Mouse (Mus musculus) neural tube, embryonic 13.5 days (tissue): ENCODE measurements around the gene Bcap29. TPM values are rescaled to one million over a fixed set of nuclear protein-coding genes. Genes with fewer than 3 reads are reported as not detected.
"Not testable (repeated sequence)": the region's sequence is repeated elsewhere in the genome, so short reads cannot be mapped to it uniquely, and the experiment has no call there.

Source experiments
- ATAC-seq: fragments of 200-750 bp; cut with Nextera tagmentation; 2 replicates; pipeline ENCODE4 v1.8.0; 2017; ENCODE audit warnings: low read depth, mild to moderate bottlenecking, moderate TSS enrichment, moderate library complexity
- H3K27ac ChIP-seq: fragments of 300-500 bp; sonication (generic); replicated peaks from 2 replicates; pipeline ENCODE4 v1.5.1; 2015; ENCODE audit warnings: moderate library complexity, mild to moderate bottlenecking, inconsistent platforms
- H3K27me3 ChIP-seq: fragments of 300-500 bp; sonication (generic); 2 replicates; pipeline ENCODE4 v1.6.1; 2015; ENCODE audit warnings: mild to moderate bottlenecking, inconsistent platforms
- H3K36me3 ChIP-seq: fragments of 300-500 bp; sonication (generic); 2 replicates; pipeline ENCODE4 v1.6.1; 2015; ENCODE audit warnings: mild to moderate bottlenecking, inconsistent platforms
- H3K4me1 ChIP-seq: fragments of 300-500 bp; sonication (generic); replicated peaks from 2 replicates; pipeline ENCODE4 v1.6.1; 2015; ENCODE audit warnings: inconsistent platforms
- H3K4me2 ChIP-seq: fragments of 300-500 bp; sonication (generic); 2 replicates; pipeline ENCODE4 v1.6.1; 2015; ENCODE audit warnings: inconsistent platforms, mild to moderate bottlenecking, moderate library complexity
- H3K4me3 ChIP-seq: fragments of 300-500 bp; sonication (generic); 2 replicates; pipeline ENCODE4 v1.5.1; 2015; ENCODE audit warnings: mild to moderate bottlenecking, inconsistent platforms
- H3K9ac ChIP-seq: fragments of 300-500 bp; sonication (generic); 2 replicates; pipeline ENCODE4 v1.6.1; 2015; ENCODE audit warnings: moderate library complexity, mild to moderate bottlenecking, inconsistent platforms
- H3K9me3 ChIP-seq: fragments of 300-500 bp; sonication (generic); 2 replicates; pipeline ENCODE4 v1.6.1; 2016; ENCODE audit warnings: inconsistent platforms
- WGBS: fragments of 180-500 bp; shearing (Covaris S2); methylation state at CpG from one replicate; pipeline ENCODE4 v1.1.7; 2015; 5-methylcytosine and 5-hydroxymethylcytosine counted together
- polyA plus RNA-seq: library from polyadenylated mRNA; unstranded; fragments of >200 nt; fragmentation: Nextera tagmentation; extraction: Ambion mirVana; gene quantifications from 2 replicates; pipeline ENCODE4 v1.2.1, GENCODE M21; 2015

Gene Bcap29
- 31.9 and 32.8 TPM in 2 replicates for polyA plus RNA-seq

- Histone ChIP-seq H3K27me3 (no peaks in the 10 kb centered on the region), H3K36me3 (no peaks in the 10 kb centered on the region), H3K4me1 (peaks cover 8% of the 10 kb centered on the region; the same call in 1 of the 2 replicates), H3K27ac (peak within 1 kb of the TSS; percentile 67), H3K4me3 (peak within 1 kb of the TSS; percentile 60), H3K9me3 (no peaks in the 10 kb centered on the region), H3K4me2 (peak within 1 kb of the TSS; percentile 77), H3K9ac (peak within 1 kb of the TSS; percentile 82)
- 2% methylated on average over 55 of the region's 73 CpGs for WGBS
- ATAC-seq = peak; percentile 86
These were observed at the start of gene Bcap29 for GRCm38 (mm10) chr12:31634343-31635239. Bcap29 (minus strand) TSS chr12:31634658.

DNA sequence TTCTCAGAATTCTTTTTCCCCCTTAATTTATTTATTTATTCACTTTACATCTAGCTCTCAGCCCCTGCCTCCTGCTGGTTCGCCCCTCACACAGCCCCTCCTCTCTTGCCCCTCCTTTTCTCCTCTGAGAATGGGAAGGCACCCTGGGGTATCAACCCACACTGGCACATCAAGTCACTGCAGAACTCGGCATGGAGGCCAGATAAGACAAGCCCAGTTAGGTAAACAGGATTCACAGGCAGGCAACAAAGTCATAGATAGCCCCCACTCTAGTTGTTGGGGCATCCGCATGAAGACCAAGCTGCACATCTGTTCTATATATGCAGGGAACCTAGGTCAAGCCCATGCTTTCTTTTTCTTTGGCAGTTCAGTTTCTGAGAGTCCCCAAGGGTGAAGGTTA is 32.7 kb upstream of the Bcap29 start:
- Histone ChIP-seq H3K9me3 (no peaks in the 10 kb centered on the region), H3K27me3 (no peaks in the 10 kb centered on the region), H3K4me1 (no peaks in the 10 kb centered on the region), H3K27ac (no peak overlapping the region), H3K4me3 (no peak overlapping the region), H3K36me3 (peaks cover 60% of the 10 kb centered on the region), H3K9ac (no peak overlapping the region), H3K4me2 (no peak overlapping the region)
- WGBS = 64% methylated on average over 3 of the region's 3 CpGs
- no peak for ATAC-seq

DNA sequence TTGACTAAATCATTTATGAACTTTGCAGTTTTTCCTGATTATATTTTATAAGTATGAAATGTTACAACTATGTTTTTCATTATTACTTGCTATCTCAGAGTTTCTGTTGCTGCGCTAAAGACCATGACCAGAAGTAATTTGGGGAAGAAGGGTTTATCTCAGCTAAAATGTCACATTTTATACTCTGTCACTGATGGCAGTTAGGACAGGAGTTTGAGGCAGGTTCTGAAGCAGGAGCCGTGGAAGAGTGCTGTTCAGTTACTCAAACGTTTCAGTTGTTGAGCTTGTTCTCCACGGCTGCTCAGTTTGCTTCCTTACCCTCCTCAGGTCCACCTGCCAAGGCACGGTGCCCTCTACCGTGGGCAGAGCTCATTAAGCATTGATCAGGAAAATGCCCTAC is 31.5 kb upstream of the Bcap29 start:
- Histone ChIP-seq H3K27ac (no peak overlapping the region), H3K4me1 (no peaks in the 10 kb centered on the region), H3K9ac (no peak overlapping the region), H3K4me3 (no peak overlapping the region), H3K27me3 (no peaks in the 10 kb centered on the region), H3K4me2 (no peak overlapping the region), H3K9me3 (no peaks in the 10 kb centered on the region), H3K36me3 (peaks cover 55% of the 10 kb centered on the region)
- ATAC-seq = no peak
- WGBS = 77% methylated on average over 6 of the region's 6 CpGs

GRCm38 (mm10) chr12:31656841-31657240 is 22.4 kb upstream of the Bcap29 start:
- H3K9ac ChIP-seq = no peak overlapping the region
- WGBS = 97% methylated on average over 2 of the region's 2 CpGs
- ATAC-seq = no peak
- H3K4me2 ChIP-seq = no peak overlapping the region
- H3K36me3 ChIP-seq = no peaks in the 10 kb centered on the region
- H3K4me3 ChIP-seq = no peak overlapping the region
- no peak overlapping the region for H3K27ac ChIP-seq
- no peaks in the 10 kb centered on the region for H3K27me3 ChIP-seq
- H3K4me1 ChIP-seq = peaks cover 11% of the 10 kb centered on the region
- H3K9me3 ChIP-seq = no peaks in the 10 kb centered on the region

DNA sequence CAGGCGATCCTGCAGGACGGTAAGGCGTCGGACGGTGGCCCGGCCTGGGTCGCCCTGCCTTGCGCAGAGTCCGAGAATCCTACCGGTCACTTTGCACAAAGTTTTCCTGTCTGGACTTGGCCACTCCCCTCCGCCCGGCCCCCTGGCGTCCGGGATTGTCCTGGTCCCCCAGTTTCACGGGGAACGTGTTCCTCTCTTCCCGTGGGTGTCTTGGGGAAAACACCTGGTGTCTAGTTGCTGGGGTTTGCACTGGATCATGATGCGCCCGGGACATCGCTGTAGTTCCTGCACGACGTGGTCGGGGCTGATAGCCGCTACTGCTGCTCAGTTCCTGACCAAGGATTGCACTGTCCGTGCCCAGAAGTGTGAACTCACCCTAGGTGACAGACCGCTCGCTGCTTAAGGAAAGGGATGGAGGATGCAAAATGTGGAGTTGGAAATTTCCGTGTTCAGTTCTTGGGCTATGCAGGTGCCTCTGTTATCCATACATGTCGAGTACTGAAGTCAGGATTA is 20.6 kb upstream of the Bcap29 start:
- Histone ChIP-seq H3K4me2 (peak overlapping the region; percentile 66), H3K4me1 (peaks cover 11% of the 10 kb centered on the region), H3K27me3 (no peaks in the 10 kb centered on the region), H3K9me3 (no peaks in the 10 kb centered on the region), H3K27ac (peak overlapping the region; percentile 82; the same call in 1 of the 2 replicates), H3K36me3 (0 out of 2 replicates have a peak, but pooled peaks cover 3% of the 10 kb centered on the region), H3K9ac (peak overlapping the region; percentile 84), H3K4me3 (peak overlapping the region; percentile 88)
- under 1% methylated on average over 29 of the region's 29 CpGs for WGBS
- ATAC-seq = peak; percentile 85

DNA sequence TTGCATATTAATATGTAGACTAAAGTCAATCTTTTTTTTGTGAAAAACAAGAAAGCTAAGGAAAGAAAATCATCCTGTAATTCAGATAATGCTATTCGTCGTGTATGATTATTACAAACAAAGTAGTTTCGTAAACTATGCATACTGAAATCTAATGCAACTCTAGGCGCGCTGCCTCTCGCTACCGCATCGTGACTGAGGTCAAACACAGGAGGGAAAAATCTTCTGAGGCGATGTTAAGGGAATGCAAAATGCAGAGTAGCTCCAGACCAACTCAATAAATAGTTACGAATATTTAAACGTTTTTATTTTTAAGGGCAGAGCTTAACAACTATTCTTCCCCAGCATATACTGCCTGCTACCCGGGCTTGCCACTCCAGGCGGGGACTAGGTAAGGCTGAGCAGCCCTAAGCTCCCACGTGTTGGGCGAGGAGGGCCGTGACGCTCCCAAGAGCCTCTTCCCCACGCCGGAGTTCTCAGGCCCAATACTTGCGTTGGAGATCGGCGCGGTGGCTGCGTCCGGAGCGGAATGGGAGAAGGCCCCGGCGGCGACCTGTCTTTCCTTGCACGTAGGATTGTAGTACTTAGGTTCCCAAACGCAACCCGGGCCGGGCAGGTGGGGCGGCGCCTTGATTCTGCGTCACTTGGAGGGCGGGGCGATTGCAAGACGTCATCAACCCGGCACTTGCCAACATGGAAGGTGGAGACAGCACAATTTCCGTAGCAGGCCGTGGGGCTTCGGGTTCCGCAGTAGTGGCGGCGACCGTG is 19.9 kb upstream of the Bcap29 start, which contains the start of the genes Dus4l and Cog5:
Dus4l (minus strand) TSS at position 630 of the 768 bp plus-strand sequence.
Cog5 (plus strand) TSS at position 673 of the 768 bp plus-strand sequence.
- ATAC-seq = peak; percentile 97
- H3K27ac ChIP-seq = peak within 1 kb of the TSS; percentile 82
- no peaks in the 10 kb centered on the region for H3K9me3 ChIP-seq
- H3K36me3 ChIP-seq = 0 out of 2 replicates have a peak, but pooled peaks cover 7% of the 10 kb centered on the region
- under 1% methylated on average over 47 of the region's 47 CpGs for WGBS
- H3K4me3 ChIP-seq = peak within 1 kb of the TSS; percentile 88
- peak within 1 kb of the TSS; percentile 84 for H3K9ac ChIP-seq
- peaks cover 11% of the 10 kb centered on the region for H3K4me1 ChIP-seq
- peak within 1 kb of the TSS; percentile 66 for H3K4me2 ChIP-seq
- no peaks in the 10 kb centered on the region for H3K27me3 ChIP-seq

- Histone ChIP-seq H3K9ac (no peak overlapping the region; the same call in 1 of the 2 replicates), H3K36me3 (0 out of 2 replicates have a peak, but pooled peaks cover 8% of the 10 kb centered on the region), H3K4me2 (peak overlapping the region; percentile 66), H3K4me3 (no peak overlapping the region), H3K4me1 (peaks cover 11% of the 10 kb centered on the region), H3K27ac (no peak overlapping the region), H3K27me3 (no peaks in the 10 kb centered on the region), H3K9me3 (no peaks in the 10 kb centered on the region)
- 79% methylated on average over 5 of the region's 5 CpGs for WGBS
- ATAC-seq = no peak
These were observed 19.2 kb upstream of the Bcap29 start for GRCm38 (mm10) chr12:31653611-31654010.

- WGBS = 90% methylated on average over 3 of the region's 3 CpGs
- H3K27ac ChIP-seq = no peak overlapping the region
- H3K9me3 ChIP-seq = no peaks in the 10 kb centered on the region
- H3K27me3 ChIP-seq = no peaks in the 10 kb centered on the region
- H3K4me1 ChIP-seq = peaks cover 8% of the 10 kb centered on the region; the same call in 1 of the 2 replicates
- no peak overlapping the region for H3K9ac ChIP-seq
- peak overlapping the region; percentile 77 for H3K4me2 ChIP-seq
- no peaks in the 10 kb centered on the region for H3K36me3 ChIP-seq
- peak; percentile 22; the same call in 1 of the 2 replicates for ATAC-seq
- no peak overlapping the region for H3K4me3 ChIP-seq
These were observed 766 bp upstream of the Bcap29 start for GRCm38 (mm10) chr12:31635240-31635607.

GRCm38 (mm10) chr12:31633970-31634342 is 502 bp downstream of the Bcap29 start:
- H3K36me3 ChIP-seq = no peaks in the 10 kb centered on the region
- no peaks in the 10 kb centered on the region for H3K9me3 ChIP-seq
- 14% methylated on average over 13 of the region's 13 CpGs for WGBS
- H3K27me3 ChIP-seq = no peaks in the 10 kb centered on the region
- peaks cover 8% of the 10 kb centered on the region; the same call in 1 of the 2 replicates for H3K4me1 ChIP-seq
- ATAC-seq = peak; percentile 68
- peak overlapping the region; percentile 77 for H3K4me2 ChIP-seq
- H3K4me3 ChIP-seq = peak overlapping the region; percentile 60
- H3K27ac ChIP-seq = peak overlapping the region; percentile 67
- peak overlapping the region; percentile 82 for H3K9ac ChIP-seq

DNA sequence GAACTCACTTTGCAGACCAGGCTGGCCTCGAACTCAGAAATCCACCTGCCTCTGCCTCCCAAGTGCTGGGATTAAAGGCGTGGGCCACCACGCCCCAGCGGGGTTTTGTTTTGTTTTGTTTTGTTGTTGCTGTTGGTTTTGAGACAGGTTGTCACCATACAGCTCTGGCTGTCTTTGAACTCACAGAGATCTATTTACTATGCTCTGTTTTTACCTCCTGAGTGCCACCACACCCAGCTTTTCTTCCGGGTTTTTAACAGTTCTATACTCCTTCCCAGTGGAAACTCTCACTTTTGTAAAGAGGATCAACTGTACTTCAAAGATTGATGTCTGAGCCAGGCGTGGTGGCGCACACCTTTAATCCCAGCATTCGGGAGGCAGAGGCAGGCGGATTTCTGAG is 6.1 kb downstream of the Bcap29 start:
- not testable (repeated sequence) for H3K4me2 ChIP-seq, H3K4me1 ChIP-seq, H3K4me3 ChIP-seq, H3K9me3 ChIP-seq, H3K27me3 ChIP-seq, ATAC-seq, H3K9ac ChIP-seq, H3K27ac ChIP-seq
- WGBS = 91% methylated on average over 9 of the region's 9 CpGs
- peaks cover 18% of the 10 kb centered on the region for H3K36me3 ChIP-seq

- no peak for ATAC-seq
- no peaks in the 10 kb centered on the region for H3K27me3 ChIP-seq
- H3K36me3 ChIP-seq = peaks cover 18% of the 10 kb centered on the region
- no peak overlapping the region for H3K27ac ChIP-seq
- no peak overlapping the region for H3K9ac ChIP-seq
- H3K4me2 ChIP-seq = no peak overlapping the region
- no peaks in the 10 kb centered on the region for H3K9me3 ChIP-seq
- H3K4me3 ChIP-seq = no peak overlapping the region
- no peaks in the 10 kb centered on the region for H3K4me1 ChIP-seq
- 89% methylated on average over 1 of the region's 1 CpGs for WGBS
These were observed 9.4 kb downstream of the Bcap29 start for GRCm38 (mm10) chr12:31625016-31625415.
